Mouse (Mus musculus) 3T3-L1 (cell line): ENCODE measurements around the gene 1700057G04Rik.

Experiments used
- DNase-seq: peaks from one replicate; pipeline ENCODE4 v3.0.0-alpha.2; 2015; ENCODE audit warnings: low read depth, low spot score

The 1700057G04Rik gene

GRCm38 (mm10) chr9:92385831-92386230 is 76.7 kb downstream of the 1700057G04Rik start:
- DNase-seq, result no peak

- peak; percentile 84 for DNase-seq
Measured at GRCm38 (mm10) chr9:92386871-92387270, 77.7 kb downstream of the 1700057G04Rik start.

- peak; percentile 49 for DNase-seq
Measured at GRCm38 (mm10) chr9:92387404-92387803, 78.2 kb downstream of the 1700057G04Rik start.

- DNase-seq, result no peak
Measured at GRCm38 (mm10) chr9:92402628-92403027, 93.5 kb downstream of the 1700057G04Rik start.
